Mouse (Mus musculus) kidney, postnatal 0 days (tissue): ENCODE results near the gene Sult1a1. TPM values are rescaled to one million over a fixed set of nuclear protein-coding genes. Genes with fewer than 3 reads are reported as not detected.

Source experiments
- ATAC-seq: fragments of 200-750 bp; cut with Nextera tagmentation; replicated peaks from 2 replicates; pipeline ENCODE4 v1.8.0; 2017; ENCODE audit warnings: low read depth, moderate number of reproducible peaks, moderate TSS enrichment, moderate library complexity; ENCODE audit not compliant: low FRiP score
- DNase-seq: peaks from one replicate; pipeline ENCODE4 v3.0.0-alpha.2; 2016; ENCODE audit warnings: low spot score
- H3K27ac ChIP-seq: fragments of 300-500 bp; sonication (generic); 2 replicates; pipeline ENCODE4 v1.5.1; 2014; ENCODE audit warnings: mild to moderate bottlenecking
- H3K27me3 ChIP-seq: fragments of 300-500 bp; sonication (generic); 2 replicates; pipeline ENCODE4 v1.6.1; 2014; ENCODE audit warnings: low read length, mixed read lengths; ENCODE audit not compliant: insufficient read depth
- H3K36me3 ChIP-seq: fragments of 300-500 bp; sonication (generic); 2 replicates; pipeline ENCODE4 v1.6.1; 2014; ENCODE audit warnings: low read length, mixed read lengths; ENCODE audit not compliant: insufficient read depth
- H3K4me1 ChIP-seq: fragments of 300-500 bp; sonication (generic); replicated peaks from 2 replicates; pipeline ENCODE4 v1.6.1; 2014; ENCODE audit warnings: antibody characterized with exemption, low read length, mixed read lengths; ENCODE audit not compliant: insufficient read depth
- H3K4me2 ChIP-seq: fragments of 300-500 bp; sonication (generic); 2 replicates; pipeline ENCODE4 v1.6.1; 2014; ENCODE audit warnings: mild to moderate bottlenecking, low read length, moderate library complexity, mixed read lengths
- H3K4me3 ChIP-seq: fragments of 300-500 bp; sonication (generic); replicated peaks from 2 replicates; pipeline ENCODE4 v1.5.1; 2014; ENCODE audit warnings: low read depth, low read length
- H3K9ac ChIP-seq: fragments of 300-500 bp; sonication (generic); 2 replicates; pipeline ENCODE4 v1.6.1; 2014; ENCODE audit warnings: low read depth, low read length
- H3K9me3 ChIP-seq: fragments of 300-500 bp; sonication (generic); replicated peaks from 2 replicates; pipeline ENCODE4 v1.6.1; 2016; ENCODE audit warnings: low read length, inconsistent platforms, mixed read lengths
- CTCF ChIP-seq: IDR thresholded peaks from 2 replicates; pipeline ENCODE4 v1.5.1; 2016; ENCODE audit warnings: antibody characterized with exemption, low read depth, mild to moderate bottlenecking, moderate library complexity
- WGBS: fragments of 180-500 bp; shearing (Covaris S2); extraction: QIAGEN DNeasy Blood & Tissue Kit; methylation state at CpG from one replicate; pipeline ENCODE4 v1.1.7; 2014; 5-methylcytosine and 5-hydroxymethylcytosine counted together
- polyA plus RNA-seq: library from polyadenylated mRNA; unstranded; fragments of >200 nt; fragmentation: Nextera tagmentation; extraction: Ambion mirVana; gene quantifications from 2 replicates; pipeline ENCODE4 v1.2.1, GENCODE M21; 2015

The Sult1a1 gene
- polyA plus RNA-seq, 1 experiment from 2014 or later, result 17.3 TPM

GRCm38 (mm10) chr7:126655695-126656094 lies 20.5 kb downstream of the Sult1a1 start:
- no peak for DNase-seq
- no peak overlapping the region for H3K27ac ChIP-seq
- WGBS, result 86% methylated on average over 3 of the region's 3 CpGs

GRCm38 (mm10) chr7:126653991-126654390 lies 22.2 kb downstream of the Sult1a1 start:
- Histone ChIP-seq H3K27ac (no peak overlapping the region), H3K9ac (no peak overlapping the region), H3K4me2 (no peak overlapping the region), H3K4me1 (no peaks in the 10 kb centered on the region), H3K9me3 (no peaks in the 10 kb centered on the region), H3K27me3 (no peaks in the 10 kb centered on the region), H3K36me3 (no peaks in the 10 kb centered on the region), H3K4me3 (no peak overlapping the region)
- no peak for TF ChIP-seq CTCF
- WGBS, result 77% methylated on average over 2 of the region's 2 CpGs
- ATAC-seq (no peak), DNase-seq (no peak)

More at GRCm38 (mm10) chr7:126655695-126656094, 20.5 kb downstream of the Sult1a1 start:
- H3K4me1 ChIP-seq, result no peaks in the 10 kb centered on the region
- TF ChIP-seq CTCF, result no peak
- H3K27me3 ChIP-seq, result no peaks in the 10 kb centered on the region
- ATAC-seq, result no peak
- H3K9ac ChIP-seq, result no peak overlapping the region
- no peak overlapping the region for H3K4me3 ChIP-seq
- H3K36me3 ChIP-seq, result no peaks in the 10 kb centered on the region
- no peak overlapping the region for H3K4me2 ChIP-seq
- H3K9me3 ChIP-seq, result no peaks in the 10 kb centered on the region

GRCm38 (mm10) chr7:126650852-126651251 lies 25.4 kb downstream of the Sult1a1 start:
- no peaks in the 10 kb centered on the region for H3K9me3 ChIP-seq
- H3K9ac ChIP-seq, result no peak overlapping the region
- H3K4me1 ChIP-seq, result no peaks in the 10 kb centered on the region
- H3K36me3 ChIP-seq, result no peaks in the 10 kb centered on the region
- TF ChIP-seq CTCF, result no peak
- DNase-seq (no peak), ATAC-seq (no peak)
- no peak overlapping the region for H3K4me2 ChIP-seq
- H3K4me3 ChIP-seq, result no peak overlapping the region
- H3K27ac ChIP-seq, result no peak overlapping the region
- 52% methylated on average over 2 of the region's 2 CpGs for WGBS
- H3K27me3 ChIP-seq, result no peaks in the 10 kb centered on the region

GRCm38 (mm10) chr7:126649231-126650051 lies 26.8 kb downstream of the Sult1a1 start, which contains the start of gene Sgf29:
TSS of gene Sgf29 (plus strand) at chr7:126649309.
- H3K9ac ChIP-seq, result peak within 1 kb of the TSS; percentile 65
- no peaks in the 10 kb centered on the region for H3K9me3 ChIP-seq
- ATAC-seq (peak; percentile 97), DNase-seq (peak; percentile 95)
- no peaks in the 10 kb centered on the region for H3K27me3 ChIP-seq
- H3K27ac ChIP-seq, result peak within 1 kb of the TSS; percentile 93
- peak within 1 kb of the TSS; percentile 57 for H3K4me2 ChIP-seq
- 1% methylated on average over 51 of the region's 57 CpGs for WGBS
- no peaks in the 10 kb centered on the region for H3K4me1 ChIP-seq
- peak within 1 kb of the TSS; percentile 55 for H3K4me3 ChIP-seq
- no peaks in the 10 kb centered on the region for H3K36me3 ChIP-seq
- TF ChIP-seq CTCF, result no peak

- 81% methylated on average over 4 of the region's 4 CpGs for WGBS
- peak; percentile 20; the same call in 1 of the 2 replicates for TF ChIP-seq CTCF
- Histone ChIP-seq H3K27ac (no peak overlapping the region), H3K4me2 (peak overlapping the region; percentile 57), H3K36me3 (no peaks in the 10 kb centered on the region), H3K9ac (no peak overlapping the region), H3K4me1 (no peaks in the 10 kb centered on the region), H3K27me3 (no peaks in the 10 kb centered on the region), H3K4me3 (no peak overlapping the region), H3K9me3 (no peaks in the 10 kb centered on the region)
- ATAC-seq (0 out of 2 replicates have a peak, but pooled peaks have one; percentile 11), DNase-seq (no peak)
These were observed 27.7 kb downstream of the Sult1a1 start for GRCm38 (mm10) chr7:126648486-126648885.

GRCm38 (mm10) chr7:126645708-126646107 lies 30.5 kb downstream of the Sult1a1 start:
- peak; percentile 16 for DNase-seq
- Histone ChIP-seq H3K36me3 (no peaks in the 10 kb centered on the region), H3K27me3 (no peaks in the 10 kb centered on the region), H3K27ac (peak overlapping the region; percentile 52; the same call in 1 of the 2 replicates), H3K4me1 (no peaks in the 10 kb centered on the region), H3K9me3 (no peaks in the 10 kb centered on the region), H3K4me3 (no peak overlapping the region), H3K9ac (no peak overlapping the region), H3K4me2 (no peak overlapping the region)
- no peak for TF ChIP-seq CTCF
- ATAC-seq, result no peak
- 41% methylated on average over 5 of the region's 5 CpGs for WGBS
